Mouse (Mus musculus) liver, postnatal 0 days (tissue): ENCODE results near the gene Gsg1l.

ENCODE experiments used
- CTCF ChIP-seq: sonication (generic); IDR thresholded peaks from 2 replicates; pipeline ENCODE4 v1.5.1; 2016; ENCODE audit warnings: antibody characterized with exemption, low read depth
- EP300 ChIP-seq: IDR thresholded peaks from 2 replicates; pipeline ENCODE4 v1.6.1; 2016; ENCODE audit warnings: antibody characterized with exemption, low read depth, mild to moderate bottlenecking

- TF ChIP-seq CTCF, result no peak
- TF ChIP-seq EP300, result no peak
Observed at GRCm38 (mm10) chr7:126062228-126062627, 20.0 kb downstream of the Gsg1l start.
